Mouse (Mus musculus) neural tube, embryonic 12.5 days (tissue): ENCODE results near the gene Naa15. TPM values are rescaled to one million over a fixed set of nuclear protein-coding genes. Genes with fewer than 3 reads are reported as not detected.

Source experiments
- ATAC-seq: fragments of 200-750 bp; cut with Nextera tagmentation; 2 replicates; pipeline ENCODE4 v1.8.0; 2017; ENCODE audit warnings: low read depth, mild to moderate bottlenecking, moderate TSS enrichment, moderate library complexity; ENCODE audit not compliant: low FRiP score
- H3K27ac ChIP-seq: fragments of 300-500 bp; sonication (generic); 2 replicates; pipeline ENCODE4 v1.5.1; 2016
- H3K27me3 ChIP-seq: fragments of 300-500 bp; sonication (generic); replicated peaks from 2 replicates; pipeline ENCODE4 v1.6.1; 2016; ENCODE audit warnings: mild to moderate bottlenecking
- H3K36me3 ChIP-seq: fragments of 300-500 bp; sonication (generic); 2 replicates; pipeline ENCODE4 v1.6.1; 2016; ENCODE audit warnings: mild to moderate bottlenecking
- H3K4me1 ChIP-seq: fragments of 300-500 bp; sonication (generic); 2 replicates; pipeline ENCODE4 v1.6.1; 2016
- H3K4me2 ChIP-seq: fragments of 300-500 bp; sonication (generic); replicated peaks from 2 replicates; pipeline ENCODE4 v1.6.1; 2016; ENCODE audit warnings: mild to moderate bottlenecking
- H3K4me3 ChIP-seq: fragments of 300-500 bp; sonication (generic); 2 replicates; pipeline ENCODE4 v1.5.1; 2016
- H3K9ac ChIP-seq: fragments of 300-500 bp; sonication (generic); 2 replicates; pipeline ENCODE4 v1.6.1; 2016; ENCODE audit warnings: mild to moderate bottlenecking
- H3K9me3 ChIP-seq: fragments of 300-500 bp; sonication (generic); 2 replicates; pipeline ENCODE4 v1.6.1; 2016; ENCODE audit warnings: mild to moderate bottlenecking
- WGBS: fragments of 180-500 bp; shearing (Covaris S2); methylation state at CpG from one replicate; pipeline ENCODE4 v1.1.7; 2016; 5-methylcytosine and 5-hydroxymethylcytosine counted together
- polyA plus RNA-seq: library from polyadenylated mRNA; unstranded; fragments of >200 nt; fragmentation: Nextera tagmentation; extraction: Ambion mirVana; gene quantifications from 2 replicates; pipeline ENCODE4 v1.2.1, GENCODE M21; 2016

The Naa15 gene
- polyA plus RNA-seq, 1 experiment from 2014 or later = 57.4 TPM

DNA sequence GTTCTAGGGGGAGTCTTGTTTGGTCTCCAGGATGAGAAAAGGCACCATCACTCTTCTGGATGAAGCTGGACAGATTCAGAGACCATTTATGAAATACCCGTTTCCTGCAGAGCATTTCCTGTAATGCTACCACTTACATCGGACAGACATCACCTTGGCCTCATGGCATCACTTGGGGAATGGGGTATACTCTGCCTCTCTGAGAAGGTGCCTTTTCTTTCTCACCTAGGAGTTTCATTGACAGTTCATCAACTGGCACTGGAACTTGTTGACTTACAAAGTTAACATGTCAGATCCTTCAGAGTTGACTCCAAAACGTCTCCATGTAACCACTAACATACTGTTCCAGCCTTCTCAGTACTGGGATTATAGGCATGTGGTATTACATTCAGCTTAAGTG lies 67.8 kb downstream of the Naa15 start:
- Histone ChIP-seq H3K36me3 (no peaks in the 10 kb centered on the region), H3K4me1 (peaks cover 28% of the 10 kb centered on the region), H3K27ac (no peak overlapping the region), H3K9me3 (no peaks in the 10 kb centered on the region), H3K4me2 (peak overlapping the region; percentile 77), H3K9ac (peak overlapping the region; percentile 83), H3K4me3 (no peak overlapping the region), H3K27me3 (no peaks in the 10 kb centered on the region)
- 79% methylated on average over 3 of the region's 3 CpGs for WGBS
- ATAC-seq = no peak

DNA sequence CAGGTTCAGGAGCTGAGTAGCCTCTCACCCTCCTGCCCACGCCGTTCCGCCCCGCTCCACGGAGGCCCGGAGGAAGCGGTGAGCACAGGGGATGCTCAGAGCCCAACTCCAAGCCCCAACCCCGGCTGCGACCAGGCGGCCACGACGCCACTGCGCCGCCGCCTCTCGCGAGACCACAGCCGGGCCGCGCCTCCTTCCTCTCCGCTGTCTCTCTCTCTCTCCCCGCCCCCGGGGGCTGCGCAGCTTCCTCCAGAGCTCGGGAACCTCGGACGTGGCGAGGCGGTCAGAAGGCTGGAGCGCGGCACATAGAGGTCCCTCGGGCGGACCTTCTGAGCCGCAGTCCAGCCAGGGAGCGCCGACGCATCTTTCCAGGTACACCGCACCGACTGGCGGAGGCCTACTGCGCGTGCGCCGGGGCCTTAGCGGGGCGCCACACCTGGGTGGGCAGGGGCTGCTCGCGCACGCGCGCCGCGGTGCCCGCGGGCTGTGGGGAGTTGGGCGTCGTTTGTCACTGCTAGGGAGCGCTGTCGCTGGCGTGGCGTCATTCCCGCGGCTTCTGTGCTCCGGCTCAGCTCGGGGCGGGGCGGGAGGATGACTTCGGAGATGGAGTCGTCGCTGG lies 68.9 kb downstream of the Naa15 start, which contains the start of gene Rab33b:
TSS of gene Rab33b (plus strand) at position 180 of the 619 bp plus-strand sequence.
- Histone ChIP-seq H3K4me3 (peak within 1 kb of the TSS; percentile 63), H3K9ac (peak within 1 kb of the TSS; percentile 83), H3K27me3 (no peaks in the 10 kb centered on the region), H3K4me1 (peaks cover 28% of the 10 kb centered on the region), H3K36me3 (0 out of 2 replicates have a peak, but pooled peaks cover 3% of the 10 kb centered on the region), H3K4me2 (peak within 1 kb of the TSS; percentile 77), H3K27ac (peak within 1 kb of the TSS; percentile 81; the same call in 1 of the 2 replicates), H3K9me3 (no peaks in the 10 kb centered on the region)
- WGBS = under 1% methylated on average over 70 of the region's 70 CpGs
- peak; percentile 95 for ATAC-seq

DNA sequence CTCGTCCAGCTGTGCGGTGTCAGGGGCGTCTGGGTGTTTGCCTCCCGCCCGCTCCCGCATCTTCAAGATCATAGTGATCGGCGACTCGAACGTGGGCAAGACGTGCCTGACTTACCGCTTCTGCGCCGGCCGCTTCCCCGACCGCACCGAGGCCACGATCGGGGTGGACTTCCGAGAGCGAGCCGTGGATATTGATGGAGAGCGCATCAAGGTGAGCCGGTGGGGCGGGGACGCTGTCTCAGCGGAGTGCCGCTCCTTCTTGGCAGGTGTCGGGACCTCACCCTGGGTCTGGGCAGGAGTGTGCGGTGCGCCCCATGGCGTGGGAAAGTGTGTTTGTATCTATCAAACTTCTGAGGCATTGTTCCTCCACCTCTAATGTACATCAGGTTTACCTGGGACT lies 69.4 kb downstream of the Naa15 start:
- Histone ChIP-seq H3K9ac (peak overlapping the region; percentile 83), H3K4me1 (peaks cover 28% of the 10 kb centered on the region), H3K36me3 (0 out of 2 replicates have a peak, but pooled peaks cover 3% of the 10 kb centered on the region), H3K4me3 (peak overlapping the region; percentile 63), H3K27me3 (no peaks in the 10 kb centered on the region), H3K27ac (peak overlapping the region; percentile 33; the same call in 1 of the 2 replicates), H3K4me2 (peak overlapping the region; percentile 77), H3K9me3 (no peaks in the 10 kb centered on the region)
- ATAC-seq = peak; percentile 58
- WGBS = under 1% methylated on average over 33 of the region's 33 CpGs

DNA sequence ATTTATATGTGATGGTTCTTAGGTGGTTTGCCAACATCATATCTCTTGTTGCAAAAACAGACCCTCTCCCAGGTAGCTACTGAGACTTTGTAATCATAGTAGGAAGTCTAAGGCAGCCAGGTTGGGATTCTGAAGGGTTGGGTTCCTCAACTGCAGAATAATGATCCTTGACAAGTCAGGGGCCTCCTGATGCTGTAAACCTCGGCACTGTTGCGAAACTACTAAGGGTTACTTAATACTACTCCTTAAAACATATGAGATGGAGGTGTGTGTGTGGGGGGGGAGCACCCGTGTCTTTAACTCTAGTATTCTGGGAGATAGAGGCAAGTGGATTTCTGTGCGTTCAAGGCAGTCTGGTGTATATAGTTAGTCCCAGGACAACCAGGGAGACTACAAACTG lies 70.4 kb downstream of the Naa15 start:
- peak overlapping the region; percentile 77 for H3K4me2 ChIP-seq
- H3K9ac ChIP-seq = no peak overlapping the region
- no peak for ATAC-seq
- H3K27me3 ChIP-seq = no peaks in the 10 kb centered on the region
- peaks cover 28% of the 10 kb centered on the region for H3K4me1 ChIP-seq
- no peak overlapping the region; the same call in 1 of the 2 replicates for H3K4me3 ChIP-seq
- 86% methylated on average over 4 of the region's 4 CpGs for WGBS
- H3K9me3 ChIP-seq = no peaks in the 10 kb centered on the region
- 0 out of 2 replicates have a peak, but pooled peaks cover 3% of the 10 kb centered on the region for H3K36me3 ChIP-seq
- no peak overlapping the region for H3K27ac ChIP-seq

DNA sequence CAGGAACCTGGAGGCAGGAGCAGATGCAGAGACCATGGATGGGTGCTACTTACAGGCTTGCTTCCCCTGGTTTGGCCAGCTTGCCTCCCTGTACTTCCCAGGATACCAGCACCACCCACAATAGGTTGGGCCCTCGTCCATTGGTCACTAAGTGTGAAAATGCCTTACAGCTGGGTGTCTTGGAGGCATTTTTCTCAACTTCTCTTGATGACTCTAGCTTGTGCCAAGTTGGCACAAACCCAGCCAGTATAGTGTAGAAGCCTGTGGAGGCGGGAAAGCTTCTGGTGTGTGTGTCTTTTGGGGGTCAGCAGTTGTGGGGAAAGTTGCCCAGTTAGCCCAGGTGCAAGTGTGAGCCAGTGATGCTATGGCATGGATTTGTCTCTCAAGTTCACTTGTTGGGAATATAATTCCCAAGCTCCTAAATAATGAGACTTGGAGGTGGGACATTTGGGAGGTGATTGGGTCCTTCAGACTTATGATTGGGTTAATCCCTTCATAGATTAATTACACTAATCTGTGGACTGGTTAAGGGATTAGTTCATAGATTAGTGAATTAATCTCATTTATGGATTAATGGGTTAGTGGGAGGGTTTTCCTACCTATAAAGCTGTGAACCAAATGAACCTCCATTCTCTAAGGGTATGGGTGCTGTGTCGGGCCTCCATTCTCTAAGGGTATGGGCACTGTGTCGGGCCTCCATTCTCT lies 71.7 kb downstream of the Naa15 start:
- no peaks in the 10 kb centered on the region for H3K9me3 ChIP-seq
- ATAC-seq = no peak
- 95% methylated on average over 4 of the region's 4 CpGs for WGBS
- H3K9ac ChIP-seq = no peak overlapping the region
- H3K36me3 ChIP-seq = 0 out of 2 replicates have a peak, but pooled peaks cover 3% of the 10 kb centered on the region
- no peaks in the 10 kb centered on the region for H3K27me3 ChIP-seq
- no peak overlapping the region for H3K4me2 ChIP-seq
- no peak overlapping the region for H3K4me3 ChIP-seq
- H3K27ac ChIP-seq = no peak overlapping the region
- peaks cover 28% of the 10 kb centered on the region for H3K4me1 ChIP-seq

DNA sequence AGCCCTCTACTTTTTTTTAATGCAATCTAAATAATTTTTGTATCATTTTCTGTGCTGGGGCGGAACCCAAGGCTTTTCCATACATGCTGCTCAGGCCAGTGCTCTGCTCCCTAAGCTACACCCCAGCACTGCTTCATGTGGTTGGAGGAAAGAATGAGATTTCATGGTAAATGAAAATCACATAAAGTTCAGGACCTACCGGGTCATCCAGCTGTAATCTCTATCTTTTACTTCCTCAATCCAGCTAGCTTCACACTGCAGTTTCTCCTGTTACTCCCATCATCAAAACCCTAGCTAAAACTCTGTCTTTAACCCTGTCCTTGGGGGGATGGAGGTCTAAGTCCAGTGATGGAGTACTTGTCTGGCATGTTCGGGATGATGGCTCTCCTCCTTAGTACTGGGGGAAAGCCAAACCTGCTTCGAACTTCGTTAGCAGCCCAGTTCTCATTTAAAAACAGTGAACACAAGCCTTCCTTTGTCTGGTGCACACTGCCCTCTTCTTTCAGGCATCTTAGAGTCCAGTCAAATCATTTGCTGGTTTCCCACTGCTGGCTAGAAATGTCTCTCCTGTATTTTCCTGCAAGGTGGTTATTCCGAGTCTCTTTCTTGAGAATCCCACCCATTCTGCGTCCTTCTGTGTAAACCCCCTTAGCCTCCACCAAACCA lies 75.3 kb downstream of the Naa15 start:
- Histone ChIP-seq H3K9ac (no peak overlapping the region), H3K4me3 (no peak overlapping the region), H3K27me3 (no peaks in the 10 kb centered on the region), H3K4me2 (no peak overlapping the region), H3K9me3 (no peaks in the 10 kb centered on the region), H3K27ac (no peak overlapping the region), H3K4me1 (peaks cover 13% of the 10 kb centered on the region), H3K36me3 (peaks cover 17% of the 10 kb centered on the region)
- WGBS = 76% methylated on average over 7 of the region's 7 CpGs
- no peak for ATAC-seq

DNA sequence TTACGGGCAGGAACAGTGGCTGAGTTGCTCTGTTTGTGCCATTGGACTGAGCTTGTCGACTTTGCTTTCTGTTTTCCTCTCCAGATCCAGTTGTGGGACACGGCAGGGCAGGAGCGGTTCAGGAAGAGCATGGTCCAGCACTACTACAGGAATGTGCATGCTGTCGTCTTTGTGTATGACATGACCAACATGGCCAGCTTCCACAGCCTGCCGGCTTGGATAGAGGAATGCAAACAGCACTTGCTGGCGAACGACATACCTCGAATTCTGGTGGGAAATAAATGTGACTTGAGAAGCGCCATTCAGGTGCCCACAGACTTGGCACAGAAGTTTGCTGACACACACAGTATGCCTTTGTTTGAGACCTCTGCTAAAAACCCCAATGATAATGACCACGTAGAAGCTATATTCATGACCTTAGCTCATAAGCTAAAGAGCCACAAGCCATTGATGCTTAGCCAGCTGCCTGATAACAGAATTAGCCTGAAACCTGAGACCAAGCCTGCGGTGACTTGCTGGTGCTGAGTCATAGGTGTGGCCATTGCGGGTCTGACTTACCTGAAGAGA lies 78.4 kb downstream of the Naa15 start:
- Histone ChIP-seq H3K4me2 (no peak overlapping the region), H3K9me3 (no peaks in the 10 kb centered on the region), H3K36me3 (peaks cover 15% of the 10 kb centered on the region), H3K4me1 (no peaks in the 10 kb centered on the region), H3K4me3 (no peak overlapping the region), H3K27ac (no peak overlapping the region), H3K27me3 (no peaks in the 10 kb centered on the region), H3K9ac (no peak overlapping the region)
- WGBS = 89% methylated on average over 13 of the region's 13 CpGs
- ATAC-seq = no peak

DNA sequence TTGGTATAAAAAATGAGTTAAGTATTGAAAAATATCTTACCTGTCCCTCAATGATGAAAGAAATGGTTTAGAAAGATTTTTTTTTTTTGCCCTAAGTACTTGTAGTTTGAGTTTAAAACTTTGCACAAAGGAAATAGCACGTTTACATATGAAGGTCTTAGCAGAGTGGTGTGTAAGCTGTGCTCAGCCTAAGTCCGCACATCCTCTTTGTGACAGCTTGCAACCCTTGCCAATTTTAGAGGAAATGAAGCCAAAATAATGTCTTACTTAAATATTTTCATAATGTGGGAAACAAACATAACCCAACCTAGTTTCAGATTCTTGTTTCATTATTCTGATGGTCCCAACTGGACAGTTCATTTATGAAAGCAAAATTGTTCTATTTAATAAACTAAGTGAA lies 79.5 kb downstream of the Naa15 start:
- H3K4me1 ChIP-seq = no peaks in the 10 kb centered on the region
- no peak overlapping the region for H3K27ac ChIP-seq
- H3K9me3 ChIP-seq = no peaks in the 10 kb centered on the region
- 94% methylated on average over 2 of the region's 2 CpGs for WGBS
- no peak overlapping the region for H3K4me2 ChIP-seq
- no peak overlapping the region for H3K9ac ChIP-seq
- H3K36me3 ChIP-seq = peaks cover 14% of the 10 kb centered on the region
- no peak overlapping the region for H3K4me3 ChIP-seq
- H3K27me3 ChIP-seq = no peaks in the 10 kb centered on the region
- ATAC-seq = no peak

DNA sequence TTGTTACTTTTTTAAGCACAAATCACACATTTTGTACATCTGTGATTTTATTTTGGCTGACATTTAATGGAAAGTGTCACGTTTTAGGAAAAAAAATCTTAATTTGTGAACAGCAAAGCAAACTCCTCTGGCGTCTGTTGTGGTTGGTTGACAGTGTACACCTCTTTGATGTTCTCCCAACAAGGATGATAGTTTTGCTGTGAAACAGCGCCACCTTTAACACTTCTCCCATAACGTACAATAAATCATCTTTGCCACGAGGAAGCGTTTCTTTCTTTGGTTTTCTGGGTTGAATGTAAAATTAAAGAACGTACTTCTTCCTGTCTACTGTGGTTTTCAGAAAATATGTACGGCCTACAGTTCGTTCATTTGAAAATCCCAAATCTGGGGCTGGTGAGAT lies 80.7 kb downstream of the Naa15 start:
- H3K36me3 ChIP-seq = peaks cover 14% of the 10 kb centered on the region
- no peaks in the 10 kb centered on the region for H3K9me3 ChIP-seq
- WGBS = 94% methylated on average over 9 of the region's 9 CpGs
- no peak for ATAC-seq
- no peaks in the 10 kb centered on the region for H3K27me3 ChIP-seq
- H3K4me2 ChIP-seq = no peak overlapping the region
- no peak overlapping the region for H3K27ac ChIP-seq
- H3K9ac ChIP-seq = no peak overlapping the region
- H3K4me1 ChIP-seq = no peaks in the 10 kb centered on the region
- H3K4me3 ChIP-seq = no peak overlapping the region

DNA sequence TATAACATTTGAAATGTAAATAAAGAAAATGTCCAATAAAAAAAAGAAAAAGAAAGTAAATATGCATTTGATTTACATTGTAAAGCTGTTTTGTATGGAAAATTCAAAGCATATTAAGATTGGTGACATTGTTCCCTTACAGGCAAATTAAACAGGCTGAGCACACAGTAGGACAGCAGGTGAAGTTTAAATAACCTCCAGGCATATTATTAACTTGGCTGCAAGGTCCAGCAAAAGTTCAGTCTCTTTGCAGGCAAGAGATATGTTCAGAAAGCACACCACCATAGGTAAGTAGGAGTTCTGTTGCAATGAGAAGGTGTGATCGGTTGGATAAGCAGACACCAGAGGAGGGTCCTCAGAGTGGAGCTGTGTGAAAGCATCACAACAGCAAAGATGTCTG lies 83.0 kb downstream of the Naa15 start:
- no peaks in the 10 kb centered on the region for H3K27me3 ChIP-seq
- no peaks in the 10 kb centered on the region for H3K9me3 ChIP-seq
- H3K4me1 ChIP-seq = no peaks in the 10 kb centered on the region
- no peak overlapping the region for H3K4me2 ChIP-seq
- H3K36me3 ChIP-seq = peaks cover 14% of the 10 kb centered on the region
- no peak overlapping the region for H3K4me3 ChIP-seq
- H3K27ac ChIP-seq = no peak overlapping the region
- WGBS = 90% methylated on average over 1 of the region's 1 CpGs
- no peak overlapping the region for H3K9ac ChIP-seq
- ATAC-seq = no peak

DNA sequence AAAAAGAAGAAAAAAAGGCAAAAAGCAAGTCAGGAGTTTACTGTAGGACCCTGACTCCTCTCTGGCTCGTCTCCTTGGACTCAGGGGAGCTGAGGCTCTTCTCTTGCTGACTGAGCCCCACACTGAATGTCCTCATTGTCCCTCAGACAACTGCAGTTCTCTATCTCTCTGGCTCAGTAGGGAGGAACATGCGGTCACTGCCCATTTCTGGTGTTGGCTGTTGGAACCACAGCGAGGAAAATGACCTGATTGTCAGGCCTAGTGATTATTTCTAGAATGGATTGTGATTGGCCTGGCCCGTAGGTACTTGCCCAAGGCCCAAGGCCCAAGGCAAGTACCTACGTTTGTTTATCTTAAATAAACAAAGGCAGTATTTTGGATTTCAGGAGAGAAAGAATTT lies 83.7 kb downstream of the Naa15 start:
- no peak for ATAC-seq
- no peak overlapping the region for H3K27ac ChIP-seq
- no peak overlapping the region for H3K4me3 ChIP-seq
- H3K27me3 ChIP-seq = no peaks in the 10 kb centered on the region
- no peaks in the 10 kb centered on the region for H3K9me3 ChIP-seq
- H3K36me3 ChIP-seq = peaks cover 8% of the 10 kb centered on the region
- no peak overlapping the region for H3K9ac ChIP-seq
- H3K4me2 ChIP-seq = no peak overlapping the region
- WGBS = 82% methylated on average over 5 of the region's 5 CpGs
- no peaks in the 10 kb centered on the region for H3K4me1 ChIP-seq

DNA sequence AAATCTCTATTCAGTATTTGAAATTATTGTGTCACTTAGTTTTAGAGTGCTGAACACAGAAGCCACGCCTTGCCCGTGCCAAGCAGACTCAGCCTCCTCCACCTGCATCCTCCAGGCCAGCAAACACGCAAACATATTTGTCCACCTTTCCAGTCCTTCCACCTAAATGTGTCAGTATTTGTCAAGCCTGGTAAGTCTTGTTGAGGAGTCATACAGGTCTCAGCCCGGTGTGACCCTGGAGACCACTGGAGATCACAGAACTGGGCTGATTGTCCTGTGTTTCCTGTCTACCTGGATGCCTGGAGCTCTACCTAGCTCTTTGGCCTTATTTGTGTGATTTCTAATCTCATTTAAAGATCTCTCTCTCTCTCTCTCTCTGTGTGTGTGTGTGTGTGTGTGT lies 84.9 kb downstream of the Naa15 start:
- Histone ChIP-seq H3K4me3 (no peak overlapping the region), H3K9me3 (no peaks in the 10 kb centered on the region), H3K27me3 (no peaks in the 10 kb centered on the region), H3K36me3 (peaks cover 2% of the 10 kb centered on the region; the same call in 1 of the 2 replicates), H3K4me2 (no peak overlapping the region), H3K4me1 (no peaks in the 10 kb centered on the region), H3K27ac (no peak overlapping the region), H3K9ac (no peak overlapping the region)
- WGBS = 95% methylated on average over 4 of the region's 4 CpGs
- ATAC-seq = no peak
